Mouse (Mus musculus) heart, postnatal 0 days (tissue): ENCODE data around the gene D430019H16Rik. TPM values are rescaled to one million over a fixed set of nuclear protein-coding genes. Genes with fewer than 3 reads are reported as not detected.

Experiments used
- ATAC-seq: fragments of 200-750 bp; cut with Nextera tagmentation; 2 replicates; pipeline ENCODE4 v1.8.0; 2017; ENCODE audit warnings: low read depth, moderate number of reproducible peaks, moderate library complexity; ENCODE audit not compliant: insufficient read depth
- DNase-seq: peaks from one replicate; pipeline ENCODE4 v3.0.0-alpha.2; 2016; ENCODE audit warnings: low spot score
- H3K27ac ChIP-seq: fragments of 300-500 bp; sonication (generic); 2 replicates; pipeline ENCODE4 v1.5.1; 2014; ENCODE audit warnings: low read depth, mild to moderate bottlenecking
- H3K27me3 ChIP-seq: fragments of 300-500 bp; sonication (generic); 2 replicates; pipeline ENCODE4 v1.6.1; 2014; ENCODE audit warnings: low read length, mixed read lengths; ENCODE audit not compliant: control insufficient read depth, insufficient read depth
- H3K36me3 ChIP-seq: fragments of 300-500 bp; sonication (generic); replicated peaks from 2 replicates; pipeline ENCODE4 v1.6.1; 2014; ENCODE audit warnings: low read length, mixed read lengths; ENCODE audit not compliant: control insufficient read depth, insufficient read depth
- H3K4me1 ChIP-seq: fragments of 300-500 bp; sonication (generic); 2 replicates; pipeline ENCODE4 v1.6.1; 2014; ENCODE audit warnings: antibody characterized with exemption; ENCODE audit not compliant: control insufficient read depth, insufficient read depth
- H3K4me2 ChIP-seq: fragments of 300-500 bp; sonication (generic); 2 replicates; pipeline ENCODE4 v1.6.1; 2014; ENCODE audit warnings: low read depth, mild to moderate bottlenecking, low read length, moderate library complexity
- H3K4me3 ChIP-seq: fragments of 300-500 bp; sonication (generic); 2 replicates; pipeline ENCODE4 v1.5.1; 2014; ENCODE audit warnings: low read depth, low read length
- H3K9ac ChIP-seq: fragments of 300-500 bp; sonication (generic); replicated peaks from 2 replicates; pipeline ENCODE4 v1.6.1; 2014; ENCODE audit warnings: low read depth, low read length, mixed read lengths
- H3K9me3 ChIP-seq: fragments of 300-500 bp; sonication (generic); replicated peaks from 2 replicates; pipeline ENCODE4 v1.6.1; 2016; ENCODE audit warnings: low read length; ENCODE audit not compliant: control insufficient read depth
- CTCF ChIP-seq: IDR thresholded peaks from 2 replicates; pipeline ENCODE4 v1.5.1; 2016; ENCODE audit warnings: antibody characterized with exemption, control low read depth, low read depth
- EP300 ChIP-seq: IDR thresholded peaks from 2 replicates; pipeline ENCODE4 v1.6.1; 2016; ENCODE audit warnings: antibody characterized with exemption, low read depth
- WGBS: fragments of 180-500 bp; shearing (Covaris S2); extraction: QIAGEN DNeasy Blood & Tissue Kit; methylation state at CpG from one replicate; pipeline ENCODE4 v1.1.7; 2014; 5-methylcytosine and 5-hydroxymethylcytosine counted together
- polyA plus RNA-seq: library from polyadenylated mRNA; unstranded; fragments of >200 nt; fragmentation: Nextera tagmentation; extraction: Ambion mirVana; gene quantifications from 2 replicates; pipeline ENCODE4 v1.2.1, GENCODE M21; 2015
- total RNA-seq: library from RNA; depleted of rRNA; stranded (reverse); fragments of >200 nt; gene quantifications from 2 replicates; pipeline ENCODE4 v1.2.3, GENCODE M21; 2014; ENCODE audit warnings: low replicate concordance

Gene D430019H16Rik
- total and polyA plus RNA-seq, 2 experiments from 2014 or later, result 0.08 to 0.34 TPM

- 24% methylated on average over 5 of the region's 5 CpGs for WGBS
- H3K9ac ChIP-seq, result no peak overlapping the region
- no peak for ATAC-seq
Observed at GRCm38 (mm10) chr12:105500940-105501339, 47.3 kb downstream of the D430019H16Rik start.

GRCm38 (mm10) chr12:105504736-105505135 lies 51.1 kb downstream of the D430019H16Rik start:
- H3K36me3 ChIP-seq, result no peaks in the 10 kb centered on the region
- TF ChIP-seq CTCF, result peak; percentile 24
- TF ChIP-seq EP300, result no peak
- H3K9ac ChIP-seq, result no peak overlapping the region
- H3K4me2 ChIP-seq, result no peak overlapping the region
- 66% methylated on average over 6 of the region's 6 CpGs for WGBS
- 0 out of 2 replicates have a peak, but pooled peaks cover 3% of the 10 kb centered on the region for H3K4me1 ChIP-seq
- no peaks in the 10 kb centered on the region for H3K27me3 ChIP-seq
- DNase-seq, result no peak
- no peak for ATAC-seq
- no peak overlapping the region for H3K27ac ChIP-seq
- no peaks in the 10 kb centered on the region for H3K9me3 ChIP-seq
- H3K4me3 ChIP-seq, result no peak overlapping the region

More at GRCm38 (mm10) chr12:105500940-105501339, 47.3 kb downstream of the D430019H16Rik start:
- Histone ChIP-seq H3K27ac (no peak overlapping the region), H3K4me3 (no peak overlapping the region), H3K4me1 (no peaks in the 10 kb centered on the region), H3K36me3 (no peaks in the 10 kb centered on the region), H3K9me3 (no peaks in the 10 kb centered on the region), H3K27me3 (peaks cover 13% of the 10 kb centered on the region; the same call in 1 of the 2 replicates), H3K4me2 (no peak overlapping the region)
- TF ChIP-seq CTCF (no peak), EP300 (no peak)
- DNase-seq, result peak; percentile 27

DNA sequence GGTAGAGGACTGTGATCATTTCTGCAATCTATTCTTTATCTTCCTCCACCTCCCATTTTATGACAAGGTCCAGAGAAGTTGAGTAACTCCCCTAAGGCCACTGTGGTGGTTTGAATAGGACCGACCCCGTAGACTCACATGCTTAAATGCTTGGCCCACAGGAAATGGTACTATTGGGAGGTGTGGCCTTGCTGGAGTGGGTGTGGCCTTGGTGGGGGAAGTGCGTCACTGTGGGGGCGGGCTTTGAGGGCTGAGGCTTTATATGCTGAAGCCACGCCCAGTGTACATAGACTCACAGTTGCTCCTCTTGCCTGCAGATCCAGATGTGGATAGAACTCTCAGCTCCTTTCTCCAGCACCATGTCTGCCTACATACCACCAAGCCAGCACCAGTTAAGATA lies 57.5 kb downstream of the D430019H16Rik start:
- peaks cover 15% of the 10 kb centered on the region; the same call in 1 of the 2 replicates for H3K4me1 ChIP-seq
- H3K9ac ChIP-seq, result no peak overlapping the region
- TF ChIP-seq CTCF (no peak), EP300 (no peak)
- 79% methylated on average over 5 of the region's 5 CpGs for WGBS
- peak overlapping the region; percentile 68 for H3K27ac ChIP-seq
- H3K9me3 ChIP-seq, result no peaks in the 10 kb centered on the region
- H3K4me3 ChIP-seq, result no peak overlapping the region
- H3K27me3 ChIP-seq, result no peaks in the 10 kb centered on the region
- no peak for DNase-seq
- H3K36me3 ChIP-seq, result no peaks in the 10 kb centered on the region
- ATAC-seq, result peak; percentile 26; the same call in 1 of the 2 replicates
- H3K4me2 ChIP-seq, result no peak overlapping the region

DNA sequence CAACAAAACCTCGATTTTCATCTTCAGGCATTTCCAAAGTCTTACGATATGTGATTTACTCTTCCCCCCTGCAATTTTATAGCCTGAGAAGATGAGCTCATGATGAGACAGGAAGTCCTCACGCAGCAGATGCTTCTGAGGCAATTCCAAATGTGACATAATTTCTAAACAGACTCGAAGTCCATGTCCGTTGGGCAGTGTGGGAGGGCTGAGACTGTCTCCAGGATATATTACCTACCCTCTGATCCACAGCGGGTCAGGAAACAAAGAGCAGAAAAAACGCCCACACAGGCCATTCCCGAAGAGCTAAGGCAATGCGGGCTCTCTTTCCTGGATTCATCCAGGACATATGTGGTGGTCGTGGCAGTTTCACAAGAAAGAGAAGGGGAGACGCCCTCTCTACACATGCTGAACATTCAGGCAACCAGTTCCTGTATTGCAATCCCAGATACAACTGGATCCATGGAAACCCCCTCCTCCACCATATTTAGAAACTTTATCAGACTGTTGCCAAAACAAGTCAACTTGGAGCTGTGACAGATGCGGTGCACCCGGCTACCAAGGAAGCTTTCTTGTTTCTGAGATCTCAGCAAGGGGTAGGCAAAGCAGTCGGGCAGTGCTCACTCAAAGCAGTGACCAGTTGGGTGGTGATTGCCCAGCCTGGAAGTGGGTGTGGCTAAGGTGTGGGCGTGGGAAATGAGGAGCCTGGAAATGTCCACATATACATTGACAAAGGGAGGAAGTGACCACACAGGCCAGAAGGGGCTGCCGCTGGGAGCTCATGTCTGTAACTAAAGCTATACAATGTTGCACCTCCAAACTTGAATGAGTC lies 58.2 kb downstream of the D430019H16Rik start:
- H3K36me3 ChIP-seq, result no peaks in the 10 kb centered on the region
- no peaks in the 10 kb centered on the region for H3K9me3 ChIP-seq
- peak overlapping the region; percentile 68 for H3K27ac ChIP-seq
- no peaks in the 10 kb centered on the region for H3K27me3 ChIP-seq
- no peak overlapping the region for H3K4me3 ChIP-seq
- no peak for TF ChIP-seq CTCF
- no peak for TF ChIP-seq EP300
- H3K4me1 ChIP-seq, result peaks cover 16% of the 10 kb centered on the region; the same call in 1 of the 2 replicates
- WGBS, result 52% methylated on average over 16 of the region's 16 CpGs
- ATAC-seq, result peak; percentile 62
- H3K9ac ChIP-seq, result no peak overlapping the region
- no peak overlapping the region for H3K4me2 ChIP-seq
- no peak for DNase-seq

GRCm38 (mm10) chr12:105514111-105514510 lies 60.5 kb downstream of the D430019H16Rik start:
- WGBS, result 79% methylated on average over 10 of the region's 10 CpGs
- H3K4me2 ChIP-seq, result no peak overlapping the region
- no peaks in the 10 kb centered on the region for H3K27me3 ChIP-seq
- TF ChIP-seq CTCF (no peak), EP300 (no peak)
- H3K27ac ChIP-seq, result no peak overlapping the region; the same call in 1 of the 2 replicates
- H3K36me3 ChIP-seq, result no peaks in the 10 kb centered on the region
- no peak overlapping the region for H3K4me3 ChIP-seq
- H3K9me3 ChIP-seq, result no peaks in the 10 kb centered on the region
- peaks cover 24% of the 10 kb centered on the region for H3K4me1 ChIP-seq
- no peak for ATAC-seq
- no peak overlapping the region for H3K9ac ChIP-seq
- DNase-seq, result no peak
